Mouse (Mus musculus): ENCODE results near the gene Opcml. TPM values are rescaled to one million over a fixed set of nuclear protein-coding genes. Genes with fewer than 3 reads are reported as not detected.

Gene Opcml
- total and polyA plus RNA-seq, 2 experiments from 2014 or later, result 71.2 to 128 TPM

DNA sequence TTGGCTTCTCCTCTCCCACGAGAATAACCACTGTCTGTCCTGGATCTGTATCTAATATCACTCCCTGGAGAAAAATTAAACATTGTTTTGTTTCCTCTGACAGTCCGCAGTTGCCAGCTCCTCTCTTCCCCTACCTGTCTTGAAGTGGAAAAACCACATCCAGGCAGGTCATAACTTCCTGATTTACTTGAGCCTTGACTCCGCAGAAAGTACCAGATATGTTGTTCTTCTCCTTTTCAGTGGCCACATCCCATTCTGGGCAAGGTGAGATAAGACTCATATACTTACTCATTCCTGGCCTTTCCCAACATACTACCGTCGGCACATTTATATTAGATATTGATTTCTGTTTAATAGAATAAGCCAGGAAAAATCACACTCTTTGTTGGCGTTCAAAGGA is 673.0 kb downstream of the Opcml start:
- 88% methylated on average over 6 of the region's 6 CpGs for WGBS
- no peak overlapping the region for H3K4me3 ChIP-seq (ENCODE audit: low read depth, low read length)
- H3K4me1 ChIP-seq (ENCODE audit: insufficient read depth, low read length), result peaks cover 3% of the 10 kb centered on the region; the same call in 1 of the 2 replicates
- H3K27ac ChIP-seq (ENCODE audit: low read depth, low read length), result no peak overlapping the region
- no peak for ATAC-seq (ENCODE audit: low FRiP score)
- H3K9ac ChIP-seq (replicated peaks; ENCODE audit: low read length, poor library complexity, severe bottlenecking), result no peak overlapping the region
- no peaks in the 10 kb centered on the region for H3K27me3 ChIP-seq (ENCODE audit: insufficient read depth, low read length)
- H3K36me3 ChIP-seq (ENCODE audit: insufficient read depth, low read length), result no peaks in the 10 kb centered on the region
- no peaks in the 10 kb centered on the region for H3K9me3 ChIP-seq (ENCODE audit: low read length)
- TF ChIP-seq CTCF (IDR thresholded peaks at IDR 0.05), result no peak
- no peak overlapping the region for H3K4me2 ChIP-seq (ENCODE audit: low read depth, low read length, poor library complexity, severe bottlenecking)
- no peak for DNase-seq (ENCODE audit: low spot score)

DNA sequence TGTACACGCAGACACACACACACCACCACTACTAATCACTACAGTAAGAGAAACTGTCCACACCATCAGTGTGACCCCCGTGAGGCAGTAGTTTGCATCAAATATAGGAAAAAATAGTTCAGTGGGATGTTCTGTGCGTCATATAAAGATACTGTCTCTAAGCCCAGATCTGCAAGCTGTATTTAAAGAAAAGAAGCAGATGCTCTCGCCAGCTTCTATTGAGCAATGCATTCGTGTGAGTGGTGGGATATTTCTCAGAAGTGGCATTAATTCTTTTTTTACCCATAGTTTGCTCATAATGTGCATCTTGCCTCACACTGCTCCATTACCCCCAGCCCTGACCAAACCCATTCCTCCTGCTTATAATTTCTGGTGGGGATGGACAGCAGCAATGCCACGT is 678.8 kb downstream of the Opcml start:
- DNase-seq (ENCODE audit: low spot score), result no peak
- Histone ChIP-seq H3K9me3 (ENCODE audit: low read length) (no peaks in the 10 kb centered on the region), H3K4me1 (ENCODE audit: insufficient read depth, low read length) (no peaks in the 10 kb centered on the region), H3K27ac (ENCODE audit: low read depth, low read length) (no peak overlapping the region), H3K4me2 (ENCODE audit: low read depth, low read length, poor library complexity, severe bottlenecking) (no peak overlapping the region), H3K9ac (replicated peaks; ENCODE audit: low read length, poor library complexity, severe bottlenecking) (no peak overlapping the region), H3K4me3 (ENCODE audit: low read depth, low read length) (no peak overlapping the region), H3K36me3 (ENCODE audit: insufficient read depth, low read length) (no peaks in the 10 kb centered on the region), H3K27me3 (ENCODE audit: insufficient read depth, low read length) (no peaks in the 10 kb centered on the region)
- no peak for TF ChIP-seq CTCF (IDR thresholded peaks at IDR 0.05)
- no peak for ATAC-seq (ENCODE audit: low FRiP score)
- 82% methylated on average over 6 of the region's 6 CpGs for WGBS

DNA sequence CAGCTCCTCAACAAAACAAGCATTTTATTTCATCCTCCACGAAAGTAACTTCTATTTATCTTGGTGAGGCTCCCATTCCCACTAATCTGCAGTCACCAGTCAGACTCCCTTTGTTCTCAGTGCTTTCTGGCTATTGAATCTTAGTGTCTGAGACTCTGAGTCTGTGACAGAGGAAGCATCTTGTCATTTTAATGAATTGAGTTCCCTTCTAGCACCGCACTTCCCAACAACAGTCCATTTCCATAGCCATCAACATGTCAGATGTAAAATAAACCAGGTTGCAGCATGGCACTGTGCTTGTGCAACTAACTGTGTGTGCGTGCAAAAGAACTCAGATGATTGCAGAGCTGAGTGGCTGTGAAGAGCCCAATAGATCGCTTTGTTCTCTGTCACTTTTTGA is 680.9 kb downstream of the Opcml start:
- no peaks in the 10 kb centered on the region for H3K36me3 ChIP-seq (ENCODE audit: insufficient read depth, low read length)
- H3K27ac ChIP-seq (ENCODE audit: low read depth, low read length), result no peak overlapping the region
- 39% methylated on average over 4 of the region's 4 CpGs for WGBS
- no peak overlapping the region for H3K9ac ChIP-seq (replicated peaks; ENCODE audit: low read length, poor library complexity, severe bottlenecking)
- DNase-seq (ENCODE audit: low spot score) (no peak), ATAC-seq (ENCODE audit: low FRiP score) (no peak)
- H3K4me3 ChIP-seq (ENCODE audit: low read depth, low read length), result no peak overlapping the region
- H3K9me3 ChIP-seq (ENCODE audit: low read length), result no peaks in the 10 kb centered on the region
- H3K27me3 ChIP-seq (ENCODE audit: insufficient read depth, low read length), result no peaks in the 10 kb centered on the region
- no peak overlapping the region for H3K4me2 ChIP-seq (ENCODE audit: low read depth, low read length, poor library complexity, severe bottlenecking)
- no peaks in the 10 kb centered on the region for H3K4me1 ChIP-seq (ENCODE audit: insufficient read depth, low read length)
- TF ChIP-seq CTCF (IDR thresholded peaks at IDR 0.05), result no peak

DNA sequence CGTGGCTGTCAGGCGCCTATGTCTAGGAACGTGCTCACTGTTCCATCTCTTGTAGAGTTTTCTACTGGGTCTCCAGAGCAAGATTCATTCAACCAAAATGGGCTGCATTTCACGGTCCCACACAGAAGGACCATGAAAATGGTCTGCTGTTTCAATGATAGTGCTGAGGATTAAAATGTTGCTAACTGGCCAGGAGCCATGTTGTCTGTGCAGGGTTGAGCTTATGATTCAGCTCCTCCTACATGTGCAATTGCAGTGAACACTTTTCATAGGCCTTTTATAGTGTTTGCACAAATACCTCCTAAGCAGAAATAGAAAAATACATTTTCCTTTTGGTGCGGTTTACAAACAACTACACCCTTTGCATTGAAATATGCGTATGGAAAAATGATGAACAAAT is 684.0 kb downstream of the Opcml start:
- no peak for TF ChIP-seq CTCF (IDR thresholded peaks at IDR 0.05)
- no peak overlapping the region for H3K4me3 ChIP-seq (ENCODE audit: low read depth, low read length)
- H3K9me3 ChIP-seq (ENCODE audit: low read length), result no peaks in the 10 kb centered on the region
- H3K9ac ChIP-seq (replicated peaks; ENCODE audit: low read length, poor library complexity, severe bottlenecking), result no peak overlapping the region
- H3K36me3 ChIP-seq (ENCODE audit: insufficient read depth, low read length), result no peaks in the 10 kb centered on the region
- WGBS, result 86% methylated on average over 6 of the region's 6 CpGs
- no peak overlapping the region for H3K27ac ChIP-seq (ENCODE audit: low read depth, low read length)
- no peak for DNase-seq (ENCODE audit: low spot score)
- no peaks in the 10 kb centered on the region for H3K4me1 ChIP-seq (ENCODE audit: insufficient read depth, low read length)
- no peaks in the 10 kb centered on the region for H3K27me3 ChIP-seq (ENCODE audit: insufficient read depth, low read length)
- ATAC-seq (ENCODE audit: low FRiP score), result no peak
- no peak overlapping the region for H3K4me2 ChIP-seq (ENCODE audit: low read depth, low read length, poor library complexity, severe bottlenecking)

DNA sequence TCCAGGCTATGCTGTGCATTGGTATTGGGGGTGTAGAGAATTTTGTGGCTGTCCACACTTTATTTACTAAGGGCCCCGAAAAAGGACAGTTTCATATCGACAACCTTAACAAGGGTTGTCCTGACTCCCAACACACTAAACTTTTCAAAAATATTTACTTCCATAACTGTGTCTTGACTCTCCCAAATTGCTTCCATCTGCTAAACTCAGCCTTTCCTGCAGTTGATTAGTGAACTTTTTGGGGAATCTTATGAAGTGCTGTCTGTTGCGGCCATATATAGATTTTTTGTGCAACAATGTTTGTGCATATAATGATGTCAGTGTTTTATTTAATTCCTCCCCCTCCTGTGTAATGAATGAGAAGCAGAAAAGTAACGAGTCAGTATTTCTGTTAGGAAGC is 690.7 kb downstream of the Opcml start:
- Histone ChIP-seq H3K27me3 (ENCODE audit: insufficient read depth, low read length) (no peaks in the 10 kb centered on the region), H3K9me3 (ENCODE audit: low read length) (no peaks in the 10 kb centered on the region), H3K4me2 (ENCODE audit: low read depth, low read length, poor library complexity, severe bottlenecking) (no peak overlapping the region), H3K4me3 (ENCODE audit: low read depth, low read length) (no peak overlapping the region), H3K27ac (ENCODE audit: low read depth, low read length) (no peak overlapping the region), H3K9ac (replicated peaks; ENCODE audit: low read length, poor library complexity, severe bottlenecking) (no peak overlapping the region), H3K36me3 (ENCODE audit: insufficient read depth, low read length) (no peaks in the 10 kb centered on the region), H3K4me1 (ENCODE audit: insufficient read depth, low read length) (no peaks in the 10 kb centered on the region)
- no peak for ATAC-seq (ENCODE audit: low FRiP score)
- WGBS, result 89% methylated on average over 4 of the region's 4 CpGs
- TF ChIP-seq CTCF (IDR thresholded peaks at IDR 0.05), result no peak
- DNase-seq (ENCODE audit: low spot score), result no peak

DNA sequence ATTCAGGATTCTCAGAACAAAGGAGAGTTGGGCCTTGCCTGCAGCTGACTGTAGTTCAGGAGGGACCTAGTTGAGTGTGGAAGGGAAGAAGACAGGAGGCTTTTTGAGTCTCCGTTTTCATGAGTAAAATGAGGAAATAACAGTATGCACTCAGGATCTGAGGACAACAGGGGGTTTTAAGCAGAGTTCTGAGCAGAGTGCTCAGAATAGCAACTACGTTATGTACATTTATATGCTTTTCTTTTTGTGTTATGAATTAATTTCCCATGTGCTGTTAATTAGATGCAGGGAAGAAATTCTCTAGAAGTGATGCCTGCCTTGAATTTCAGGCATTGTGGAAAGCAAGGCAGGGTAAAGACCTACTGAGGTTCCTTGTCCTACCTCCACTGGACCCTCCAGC is 697.9 kb downstream of the Opcml start:
- no peak for DNase-seq (ENCODE audit: low spot score)
- no peak overlapping the region for H3K27ac ChIP-seq (ENCODE audit: low read depth, low read length)
- no peaks in the 10 kb centered on the region for H3K27me3 ChIP-seq (ENCODE audit: insufficient read depth, low read length)
- no peak for TF ChIP-seq CTCF (IDR thresholded peaks at IDR 0.05)
- H3K4me3 ChIP-seq (ENCODE audit: low read depth, low read length), result no peak overlapping the region
- ATAC-seq (ENCODE audit: low FRiP score), result no peak
- no peaks in the 10 kb centered on the region for H3K36me3 ChIP-seq (ENCODE audit: insufficient read depth, low read length)
- no peaks in the 10 kb centered on the region for H3K4me1 ChIP-seq (ENCODE audit: insufficient read depth, low read length)
- WGBS, result 68% methylated on average over 2 of the region's 2 CpGs
- no peaks in the 10 kb centered on the region for H3K9me3 ChIP-seq (ENCODE audit: low read length)
- H3K9ac ChIP-seq (replicated peaks; ENCODE audit: low read length, poor library complexity, severe bottlenecking), result no peak overlapping the region
- no peak overlapping the region for H3K4me2 ChIP-seq (ENCODE audit: low read depth, low read length, poor library complexity, severe bottlenecking)
